Comparison of ENCODE assay signal across 8 mouse cellular contexts in genomic region chr10:88826947-88827306, GRCm38 (mm10). TPM values are rescaled to one million over a fixed set of nuclear protein-coding genes. Genes with fewer than 3 reads are reported as not detected.
DNase-seq lines count a peak whose midpoint lies in the region; ATAC-seq and TF ChIP-seq lines count a peak whose summit lies in the region.
"Not testable (repeated sequence)": the region's sequence is repeated elsewhere in the genome, so short reads cannot be mapped to it uniquely, and the experiment has no call there.

No protein-coding gene starts in this region.

- not testable (repeated sequence) for H3K79me2 ChIP-seq in myocyte (ENCODE audit: control insufficient read depth, insufficient read depth)

- peak overlapping the region; percentile 56 for H3ac ChIP-seq in myocyte (ENCODE audit: control insufficient read depth, insufficient read length)

- TF ChIP-seq CTCF in thymus, adult 2 months (IDR thresholded peaks at IDR 0.05; ENCODE audit: borderline replicate concordance, control insufficient read depth, extremely low read depth, insufficient read depth, low read length, poor library complexity) = not testable (repeated sequence)

- peak overlapping the region; percentile 81 for H3K9ac ChIP-seq in heart, embryonic 13.5 days
- peak overlapping the region; percentile 66 for H3K9ac ChIP-seq in intestine, embryonic 14.5 days (ENCODE audit: low read length)
- peak overlapping the region; percentile 44; the same call in 1 of the 2 replicates for H3K9ac ChIP-seq in limb, embryonic 12.5 days (replicated peaks)
- peak overlapping the region; percentile 41 for H3K9ac ChIP-seq in lung, embryonic 15.5 days

- H3K27me3 ChIP-seq in forebrain, embryonic 10.5 days (ENCODE audit: poor library complexity, severe bottlenecking); heart, embryonic 13.5 days (replicated peaks); intestine, embryonic 14.5 days (replicated peaks; ENCODE audit: control insufficient read depth, insufficient read depth, low read length); limb, embryonic 12.5 days; lung, embryonic 15.5 days; myocyte (ENCODE audit: control insufficient read depth, insufficient read depth, insufficient read length); thymus, adult 2 months (ENCODE audit: control insufficient read depth, insufficient read depth, low read length): not testable (repeated sequence)

- peak overlapping the region; percentile 89 for H3K4me2 ChIP-seq in heart, embryonic 13.5 days
- peak overlapping the region; percentile 83 for H3K4me2 ChIP-seq in intestine, embryonic 14.5 days (ENCODE audit: low read length)
- H3K4me2 ChIP-seq in limb, embryonic 12.5 days = peak overlapping the region; percentile 78
- H3K4me2 ChIP-seq in lung, embryonic 15.5 days = peak overlapping the region; percentile 74
- H3K4me2 ChIP-seq in myocyte (ENCODE audit: low read depth) = peak overlapping the region; percentile 74

- TF ChIP-seq POLR2A in myocyte (IDR thresholded peaks at IDR 0.05; ENCODE audit: insufficient read length, low read depth); thymus, adult 2 months (IDR thresholded peaks at IDR 0.05; ENCODE audit: control insufficient read depth, extremely low read depth, insufficient read depth, low read length, poor library complexity): not testable (repeated sequence)

- peaks cover 14% of the 10 kb centered on the region for H3K4me1 ChIP-seq in forebrain, embryonic 10.5 days
- H3K4me1 ChIP-seq in heart, embryonic 13.5 days = peaks cover 12% of the 10 kb centered on the region
- H3K4me1 ChIP-seq in intestine, embryonic 14.5 days (replicated peaks; ENCODE audit: control insufficient read depth, insufficient read depth, low read length); limb, embryonic 12.5 days (replicated peaks); lung, embryonic 15.5 days; thymus, adult 2 months (replicated peaks; ENCODE audit: control insufficient read depth, insufficient read depth, low read length): not testable (repeated sequence)

- H3K4me3 ChIP-seq in forebrain, embryonic 10.5 days = peak overlapping the region; percentile 91
- H3K4me3 ChIP-seq in heart, embryonic 13.5 days = peak overlapping the region; percentile 93
- H3K4me3 ChIP-seq in intestine, embryonic 14.5 days (ENCODE audit: low read depth, low read length) = peak overlapping the region; percentile 88
- peak overlapping the region; percentile 86 for H3K4me3 ChIP-seq in limb, embryonic 12.5 days (replicated peaks)
- peak overlapping the region; percentile 86 for H3K4me3 ChIP-seq in lung, embryonic 15.5 days
- peak overlapping the region; percentile 61 for H3K4me3 ChIP-seq in myocyte
- H3K4me3 ChIP-seq in thymus, adult 2 months (ENCODE audit: control insufficient read depth, insufficient read depth, low read length) = peak overlapping the region; percentile 97

- peak overlapping the region; percentile 87 for H3K27ac ChIP-seq in forebrain, embryonic 10.5 days
- H3K27ac ChIP-seq in heart, embryonic 13.5 days (replicated peaks); intestine, embryonic 14.5 days (ENCODE audit: low read depth); limb, embryonic 12.5 days; lung, embryonic 15.5 days; thymus, adult 2 months (ENCODE audit: control insufficient read depth, insufficient read depth, low read length): not testable (repeated sequence)

- peak; percentile 21 for ATAC-seq in activated CD4-positive, CD25-positive, alpha-beta regulatory T cell, adult 4 months
- ATAC-seq in heart, embryonic 13.5 days (ENCODE audit: extremely low read depth, insufficient number of reproducible peaks, low FRiP score, low TSS enrichment); lung, embryonic 15.5 days (ENCODE audit: borderline replicate concordance, extremely low read depth, low FRiP score, low TSS enrichment): not testable (repeated sequence)
- peak; percentile 41 for ATAC-seq in intestine, embryonic 14.5 days (replicated peaks; ENCODE audit: low FRiP score, low TSS enrichment, low read depth)
- peak; percentile 28; the same call in 1 of the 2 replicates for ATAC-seq in limb, embryonic 12.5 days (ENCODE audit: insufficient number of reproducible peaks, insufficient read depth, low FRiP score, low TSS enrichment, low read depth)

- 4% methylated on average over 6 of the region's 6 CpGs for WGBS in forebrain, embryonic 10.5 days
- WGBS in heart, embryonic 13.5 days = 3% methylated on average over 6 of the region's 6 CpGs
- 4% methylated on average over 6 of the region's 6 CpGs for WGBS in intestine, embryonic 14.5 days
- 3% methylated on average over 6 of the region's 6 CpGs for WGBS in limb, embryonic 12.5 days
- under 1% methylated on average over 6 of the region's 6 CpGs for WGBS in lung, embryonic 15.5 days
- WGBS in thymus, adult 2 months = 4% methylated on average over 6 of the region's 6 CpGs

- not testable (repeated sequence) for H3K9me3 ChIP-seq in forebrain, embryonic 10.5 days; heart, embryonic 13.5 days; intestine, embryonic 14.5 days (ENCODE audit: control insufficient read depth, low read length); limb, embryonic 12.5 days; lung, embryonic 15.5 days

- peaks cover 31% of the 10 kb centered on the region for H3K36me3 ChIP-seq in forebrain, embryonic 10.5 days (replicated peaks)
- H3K36me3 ChIP-seq in heart, embryonic 13.5 days = peaks cover 26% of the 10 kb centered on the region
- peaks cover 32% of the 10 kb centered on the region for H3K36me3 ChIP-seq in intestine, embryonic 14.5 days (ENCODE audit: control insufficient read depth, insufficient read depth, low read length)
- peaks cover 30% of the 10 kb centered on the region for H3K36me3 ChIP-seq in limb, embryonic 12.5 days
- H3K36me3 ChIP-seq in lung, embryonic 15.5 days = peaks cover 12% of the 10 kb centered on the region
- peaks cover 11% of the 10 kb centered on the region for H3K36me3 ChIP-seq in myocyte (ENCODE audit: control insufficient read depth, insufficient read depth)
- H3K36me3 ChIP-seq in thymus, adult 2 months (ENCODE audit: control insufficient read depth, insufficient read depth, low read length) = not testable (repeated sequence)

- DNase-seq in forebrain, embryonic 10.5 days (ENCODE audit: extremely low spot score, low spot score); intestine, embryonic 14.5 days (ENCODE audit: low spot score); thymus, adult 2 months: not testable (repeated sequence)

RNA-seq across cellular contexts. Expression of gene Utp20, which starts 0.3 kb away (rescaled TPM):
- polyA plus RNA-seq in activated CD4-positive, CD25-positive, alpha-beta regulatory T cell, adult 4 months (2017; shearing (Covaris generic)) = 10 to 100 TPM; 13.4 to 16.6 TPM
- polyA plus RNA-seq in forebrain, embryonic 10.5 days (2016; fragmentation: Nextera tagmentation; extraction: Ambion mirVana) = 25.8 and 26.5 TPM in 2 replicates
- polyA plus RNA-seq in heart, embryonic 13.5 days (2015; fragmentation: Nextera tagmentation; extraction: Ambion mirVana) = 8.9 and 9.9 TPM in 2 replicates
- polyA plus RNA-seq in intestine, embryonic 14.5 days (2014; fragmentation: Nextera tagmentation; extraction: Ambion mirVana) = 30.5 and 34.9 TPM in 2 replicates
- 26.3 and 27.4 TPM in 2 replicates for polyA plus RNA-seq in limb, embryonic 12.5 days (2016; fragmentation: Nextera tagmentation; extraction: Ambion mirVana)
- polyA plus RNA-seq in lung, embryonic 15.5 days (2015; fragmentation: Nextera tagmentation; extraction: Ambion mirVana) = 13.5 and 15.6 TPM in 2 replicates
- 11.5 TPM for polyA plus RNA-seq in myocyte (2012; fragmentation: generic; extraction: Trizol)
- polyA plus RNA-seq in thymus, adult 2 months (2012; rRNA removed) = 5.5 and 6.6 TPM in 2 replicates

RNA-seq across cellular contexts. Expression of gene Slc5a8, which starts 58.9 kb away (rescaled TPM):
- not detected for polyA plus RNA-seq in activated CD4-positive, CD25-positive, alpha-beta regulatory T cell, adult 4 months (2017; shearing (Covaris generic))
- polyA plus RNA-seq in forebrain, embryonic 10.5 days (2016; fragmentation: Nextera tagmentation; extraction: Ambion mirVana) = 0.06 and 0.14 TPM in 2 replicates
- polyA plus RNA-seq in heart, embryonic 13.5 days (2015; fragmentation: Nextera tagmentation; extraction: Ambion mirVana) = not detected in 2 replicates
- 0.26 and 0.38 TPM in 2 replicates for polyA plus RNA-seq in intestine, embryonic 14.5 days (2014; fragmentation: Nextera tagmentation; extraction: Ambion mirVana)
- 0.04 and 0.15 TPM in 2 replicates for polyA plus RNA-seq in limb, embryonic 12.5 days (2016; fragmentation: Nextera tagmentation; extraction: Ambion mirVana)
- polyA plus RNA-seq in lung, embryonic 15.5 days (2015; fragmentation: Nextera tagmentation; extraction: Ambion mirVana) = 0.03 and 0.11 TPM in 2 replicates
- polyA plus RNA-seq in myocyte (2012; fragmentation: generic; extraction: Trizol) = not detected
- polyA plus RNA-seq in thymus, adult 2 months (2012; rRNA removed) = 0.53 and 0.59 TPM in 2 replicates
